Mouse (Mus musculus) MEL-GATA-1-ER (cell line): Measurements from ENCODE around the gene Hrh1.

Experiments
- DNase-seq: peaks from one replicate; pipeline ENCODE4 v3.0.0-alpha.2; 2012; ENCODE audit warnings: low read depth; ENCODE audit errors: extremely low read depth

The Hrh1 gene

DNA sequence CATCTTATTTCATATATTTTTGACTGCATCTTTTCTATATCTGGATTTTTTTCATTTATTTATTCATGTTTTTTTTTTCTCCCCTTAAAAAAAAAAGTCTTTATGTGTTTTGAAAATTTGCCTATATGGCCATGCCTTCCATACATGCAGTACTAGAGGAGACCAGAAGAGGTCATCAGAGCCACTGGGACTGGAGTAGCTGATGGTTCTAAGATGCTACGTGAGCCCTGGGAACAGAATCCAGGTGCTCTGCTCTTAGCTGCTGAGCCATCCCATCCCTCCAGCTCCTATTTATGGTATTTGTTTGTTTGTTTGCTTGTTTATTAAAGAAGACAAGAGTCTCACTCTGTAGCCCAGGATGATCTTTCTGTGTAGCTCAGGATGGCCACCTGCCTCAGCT is 8.9 kb downstream of the Hrh1 start:
- no peak for DNase-seq

DNA sequence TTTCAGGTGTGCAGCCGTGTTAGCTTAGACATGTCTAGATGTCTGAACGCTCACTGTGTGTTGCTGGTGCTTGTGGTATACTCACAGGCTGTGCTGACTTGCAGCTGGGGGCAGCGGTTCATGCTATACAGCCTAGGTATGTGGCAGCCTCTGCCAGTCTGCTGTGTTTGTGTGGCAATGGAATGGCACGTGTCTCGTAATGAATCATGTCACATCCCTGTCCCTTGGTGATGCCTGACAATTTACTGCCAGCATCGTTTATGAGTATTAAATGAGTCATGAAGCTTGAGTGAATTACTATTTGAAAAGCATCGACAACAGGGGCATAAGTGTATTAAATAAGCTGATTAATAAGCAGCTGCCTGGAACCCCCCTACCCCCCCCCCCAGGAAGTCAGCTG is 9.3 kb downstream of the Hrh1 start:
- no peak for DNase-seq

DNA sequence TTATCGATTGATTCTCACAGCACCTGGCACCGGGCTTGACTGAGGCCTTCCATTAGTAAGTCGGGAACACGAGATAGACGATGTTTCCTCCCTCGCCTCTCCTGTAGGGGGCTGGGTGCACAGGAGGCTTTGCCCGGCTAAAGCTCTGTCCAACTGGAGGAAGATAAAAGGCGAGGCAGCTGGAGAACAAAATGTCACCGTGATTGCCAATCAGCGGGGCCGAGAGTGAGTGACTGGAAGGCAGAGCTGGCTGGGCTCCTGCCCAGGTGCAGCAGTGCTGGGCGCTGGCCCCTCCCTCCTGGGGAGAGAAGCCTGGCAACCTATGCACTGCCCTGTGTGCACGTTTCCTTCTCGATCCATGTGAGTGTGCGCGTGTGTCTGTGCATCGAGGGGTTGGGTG is 10.5 kb downstream of the Hrh1 start:
- no peak for DNase-seq

DNA sequence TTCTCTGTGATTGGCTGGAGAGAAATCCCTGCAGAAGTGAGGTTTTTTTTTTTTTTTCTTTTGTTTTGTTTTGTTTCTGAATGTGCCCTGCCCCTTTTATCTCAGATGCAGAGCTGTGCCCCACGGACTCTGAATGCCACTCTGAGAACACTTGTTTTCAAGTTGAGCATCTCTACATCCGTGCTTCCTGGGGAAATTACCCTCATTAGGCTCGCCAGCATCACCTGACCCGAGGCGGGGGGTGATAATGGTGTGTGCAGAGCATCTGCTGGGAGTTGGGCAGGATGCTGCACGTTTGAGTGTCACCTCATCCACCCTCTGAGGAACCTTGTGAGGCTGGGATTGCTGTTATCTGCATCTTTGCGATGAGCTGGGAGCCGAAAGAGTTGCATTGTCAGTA is 14.2 kb downstream of the Hrh1 start:
- no peak for DNase-seq

DNA sequence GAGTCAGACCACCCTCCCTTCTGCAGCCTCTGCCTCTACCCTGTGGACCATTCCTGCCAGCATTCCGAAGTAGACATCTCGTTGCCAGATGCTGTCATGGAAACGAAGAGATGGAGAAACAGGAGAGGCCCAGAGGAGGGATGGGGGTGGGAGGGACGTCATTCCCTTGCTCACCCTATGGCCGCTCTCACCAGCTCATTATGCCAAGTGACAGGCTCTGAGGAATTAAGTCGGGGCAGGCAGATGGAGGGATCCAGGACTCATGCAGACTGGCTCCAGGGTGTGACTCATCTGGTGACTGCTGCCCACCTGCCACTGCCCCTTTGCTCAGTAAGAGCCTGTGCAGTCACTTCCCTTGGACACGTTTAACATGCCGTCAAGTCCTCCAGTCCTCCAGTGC is 16.8 kb downstream of the Hrh1 start:
- no peak for DNase-seq

DNA sequence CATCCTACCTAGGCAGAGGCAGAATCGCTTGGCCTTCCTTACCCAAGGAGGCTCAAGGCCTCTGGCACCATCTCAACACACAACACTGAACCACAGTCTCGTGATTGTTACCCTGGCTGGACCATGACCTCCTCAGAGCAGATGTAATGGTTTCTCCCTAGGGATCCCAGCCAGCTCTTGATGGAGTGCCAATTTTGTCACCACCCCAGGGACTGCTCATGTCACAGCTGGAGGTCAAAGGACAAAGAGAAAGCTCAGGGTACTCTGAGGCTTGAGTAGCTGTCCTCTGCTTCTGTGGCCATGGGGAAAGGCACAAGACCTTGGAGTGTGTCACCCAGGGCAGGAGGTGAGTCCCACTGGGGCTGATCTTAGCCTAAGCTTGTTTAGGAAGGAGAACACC is 20.3 kb downstream of the Hrh1 start:
- DNase-seq, result no peak

DNA sequence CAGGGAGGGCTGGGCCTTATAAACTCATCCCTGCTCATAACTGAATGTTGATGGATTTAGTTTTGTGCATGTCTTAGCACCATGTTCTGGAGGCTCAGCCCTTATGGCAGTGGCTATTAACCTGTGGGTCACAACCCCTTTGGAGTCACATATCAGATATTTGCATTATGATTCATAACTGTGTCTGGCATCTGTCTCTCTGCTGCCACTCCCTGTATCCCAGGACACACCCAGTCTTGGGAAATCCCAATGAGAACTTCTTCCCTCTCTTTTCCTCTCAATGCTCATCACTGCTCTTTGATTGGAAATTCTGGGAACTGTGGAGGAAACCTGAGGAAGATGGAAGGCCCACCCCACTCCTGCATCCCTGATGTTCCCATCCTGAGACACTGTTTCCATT is 23.3 kb downstream of the Hrh1 start:
- DNase-seq, result no peak

DNA sequence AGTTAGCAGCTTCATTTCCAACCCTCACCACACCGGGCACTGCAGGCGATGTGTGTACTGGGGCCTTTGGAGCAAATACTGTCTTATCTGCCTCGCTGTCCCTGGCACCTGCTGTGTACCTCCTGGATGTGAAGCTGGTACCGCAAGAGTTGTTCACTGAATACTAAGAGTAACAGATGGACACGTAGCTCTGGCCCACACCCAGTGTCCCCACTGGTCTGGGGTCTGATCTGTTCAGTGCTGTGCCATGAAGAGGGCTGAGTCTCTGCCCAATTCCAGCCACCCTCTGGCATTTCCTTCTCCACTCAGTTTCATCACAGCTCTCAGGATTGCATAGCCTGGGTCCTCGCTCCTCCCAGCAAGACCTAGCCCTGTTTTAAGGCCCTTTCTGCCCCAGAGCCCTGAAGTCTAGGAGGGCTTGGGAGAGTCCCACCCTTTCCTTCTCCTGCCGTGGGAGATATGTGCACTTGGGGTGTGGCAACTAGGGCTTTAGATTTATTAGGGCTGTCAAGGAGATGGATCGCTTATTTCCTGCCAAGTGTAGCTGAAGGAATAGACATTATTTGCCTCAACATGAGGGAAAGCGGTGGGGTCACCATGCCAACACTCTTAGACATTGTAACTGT is 25.4 kb downstream of the Hrh1 start:
- no peak for DNase-seq

DNA sequence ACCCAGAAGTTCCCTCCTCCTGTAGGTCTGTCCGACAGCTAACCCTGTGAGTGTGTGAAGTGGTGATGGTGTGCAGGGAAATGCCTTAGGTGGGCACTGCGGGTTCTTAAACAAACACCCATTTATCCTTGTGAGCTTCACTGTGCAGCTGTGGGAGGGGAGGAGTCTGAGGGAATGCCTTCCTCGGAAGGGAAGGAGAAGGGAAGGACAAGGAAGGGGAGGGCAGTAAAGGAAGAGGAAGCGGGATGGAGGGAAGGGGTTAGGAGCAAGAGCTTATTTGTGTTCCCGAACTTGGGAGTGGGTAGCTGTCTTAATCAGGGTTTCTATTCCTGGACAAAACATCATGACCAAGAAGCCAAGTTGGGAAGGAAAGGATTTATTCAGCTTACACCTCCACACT is 27.6 kb downstream of the Hrh1 start:
- no peak for DNase-seq

DNA sequence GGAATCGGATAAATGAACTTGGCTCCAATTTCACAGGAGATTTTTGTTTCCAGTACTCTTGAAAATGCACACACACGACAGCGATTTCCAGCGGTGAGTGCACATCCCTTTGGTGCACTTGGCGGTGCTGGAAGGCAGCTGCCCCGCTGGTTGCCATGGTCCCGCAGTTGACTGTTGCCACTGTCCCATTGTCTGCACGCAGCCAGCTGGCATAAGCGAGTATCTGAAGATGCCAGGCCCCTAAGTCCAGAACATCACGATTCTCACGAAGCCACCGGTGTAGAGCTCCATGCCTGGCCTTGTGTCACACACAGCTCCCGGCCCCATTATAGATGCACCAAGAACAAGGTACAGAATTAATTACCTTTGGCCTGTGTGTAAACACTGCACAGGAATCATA is 29.9 kb downstream of the Hrh1 start:
- no peak for DNase-seq

DNA sequence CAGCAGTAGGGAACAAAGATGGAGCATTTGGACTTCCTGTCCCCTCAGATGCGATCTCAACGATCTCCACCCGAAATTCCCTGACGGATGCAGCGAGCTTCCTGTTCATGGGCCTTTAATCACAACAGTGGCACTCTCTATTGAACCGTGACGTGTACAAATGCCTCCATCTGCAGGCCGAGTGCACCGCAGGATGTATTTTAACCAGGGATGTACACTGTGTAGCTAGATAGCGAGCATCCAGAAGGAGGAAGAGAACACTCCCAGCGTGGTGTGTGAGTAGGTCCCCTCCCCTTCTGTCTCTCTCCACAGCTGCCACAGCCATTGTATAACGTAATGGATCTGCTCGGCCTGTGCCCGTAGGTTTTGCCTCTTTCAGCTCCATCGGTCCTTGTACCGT is 31.1 kb downstream of the Hrh1 start:
- no peak for DNase-seq

DNA sequence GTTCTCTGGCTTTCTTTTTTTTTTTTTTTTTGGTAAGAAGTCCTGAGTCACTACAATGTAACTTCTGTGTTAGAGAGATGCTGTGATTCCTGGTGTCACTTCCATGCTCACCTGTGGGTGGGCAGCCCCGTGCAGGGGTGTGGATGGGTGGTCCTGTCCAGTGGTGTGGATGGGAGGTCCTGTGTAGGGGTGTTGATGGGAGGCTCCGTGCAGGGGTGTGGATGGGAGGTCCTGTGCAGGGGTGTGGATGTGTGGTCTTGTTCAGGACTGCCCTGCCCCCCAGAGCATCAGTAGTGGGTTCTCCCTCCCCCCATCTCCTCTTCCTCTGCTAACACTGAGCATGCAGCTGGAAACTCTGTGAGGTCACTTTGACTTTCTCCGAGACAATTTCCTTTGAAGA is 34.9 kb downstream of the Hrh1 start:
- no peak for DNase-seq

DNA sequence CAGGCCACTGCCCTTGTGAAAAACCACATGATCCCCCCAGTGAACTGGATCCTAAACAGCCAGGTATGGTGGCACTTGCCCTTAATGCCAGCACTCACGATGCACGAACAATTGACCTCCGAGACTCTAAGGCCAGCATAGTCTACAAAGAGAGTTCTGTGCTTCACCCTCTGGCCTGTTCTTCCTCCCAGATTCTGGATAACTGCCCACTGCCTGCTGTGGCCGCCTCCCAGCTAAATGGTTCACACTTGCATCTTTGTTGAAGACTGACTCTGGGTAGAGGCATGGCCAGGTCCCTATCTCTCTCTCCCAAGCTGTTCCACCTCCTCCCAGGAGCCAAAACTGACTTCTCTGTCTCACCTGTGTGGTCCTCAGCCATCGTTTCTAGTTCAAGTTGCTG is 36.8 kb downstream of the Hrh1 start:
- DNase-seq, result no peak

DNA sequence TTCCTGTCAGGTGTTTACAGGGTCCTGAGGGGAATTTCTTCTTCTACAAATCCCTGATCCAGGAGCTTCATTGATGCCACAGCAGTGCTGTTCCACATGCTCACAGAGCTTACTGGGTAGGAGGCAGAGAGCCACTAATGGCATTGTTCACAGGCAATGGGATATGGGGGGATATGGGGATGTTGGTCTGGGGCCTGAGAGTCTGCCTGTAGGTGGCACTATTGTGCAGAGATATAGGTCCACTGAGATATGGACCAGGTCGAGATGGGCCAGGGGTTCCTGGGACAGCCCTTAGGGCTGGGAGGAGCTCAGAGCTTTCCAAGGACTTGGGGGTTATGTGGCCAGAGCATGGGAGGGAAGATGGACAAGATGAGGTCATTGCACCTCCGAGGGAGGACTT is 42.6 kb downstream of the Hrh1 start:
- no peak for DNase-seq

DNA sequence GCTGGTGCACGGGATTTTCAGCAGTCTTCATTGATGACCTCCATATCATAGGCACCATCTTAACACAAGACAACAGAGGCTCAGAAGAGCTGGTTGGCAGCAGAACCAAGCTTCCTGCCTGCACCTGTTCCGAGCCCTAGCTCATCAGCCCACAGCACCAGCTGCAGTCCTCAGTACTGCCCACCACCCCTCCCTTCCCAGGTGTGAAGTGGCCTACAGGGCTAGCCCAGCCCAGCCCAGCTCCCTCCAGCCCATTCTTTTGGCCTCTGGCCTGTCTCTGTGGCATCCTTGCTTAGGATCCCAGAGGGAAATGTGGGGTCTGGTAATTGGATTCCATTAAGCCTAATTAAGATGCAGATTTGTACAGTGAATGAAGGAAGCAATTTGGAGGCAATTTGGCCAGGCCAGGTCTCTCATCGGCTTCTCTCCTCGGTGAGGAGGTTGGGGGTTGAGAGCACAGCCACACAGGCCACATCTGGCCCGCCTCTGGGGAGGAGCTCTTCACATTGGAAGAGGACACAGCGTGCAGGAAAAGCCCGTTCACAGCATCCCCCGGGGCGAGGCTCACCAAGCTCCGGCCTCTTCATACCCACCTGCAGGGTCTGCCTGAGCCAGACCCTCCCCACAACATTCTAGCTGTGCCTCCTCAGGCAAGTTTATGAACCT is 43.2 kb downstream of the Hrh1 start:
- DNase-seq, result no peak

DNA sequence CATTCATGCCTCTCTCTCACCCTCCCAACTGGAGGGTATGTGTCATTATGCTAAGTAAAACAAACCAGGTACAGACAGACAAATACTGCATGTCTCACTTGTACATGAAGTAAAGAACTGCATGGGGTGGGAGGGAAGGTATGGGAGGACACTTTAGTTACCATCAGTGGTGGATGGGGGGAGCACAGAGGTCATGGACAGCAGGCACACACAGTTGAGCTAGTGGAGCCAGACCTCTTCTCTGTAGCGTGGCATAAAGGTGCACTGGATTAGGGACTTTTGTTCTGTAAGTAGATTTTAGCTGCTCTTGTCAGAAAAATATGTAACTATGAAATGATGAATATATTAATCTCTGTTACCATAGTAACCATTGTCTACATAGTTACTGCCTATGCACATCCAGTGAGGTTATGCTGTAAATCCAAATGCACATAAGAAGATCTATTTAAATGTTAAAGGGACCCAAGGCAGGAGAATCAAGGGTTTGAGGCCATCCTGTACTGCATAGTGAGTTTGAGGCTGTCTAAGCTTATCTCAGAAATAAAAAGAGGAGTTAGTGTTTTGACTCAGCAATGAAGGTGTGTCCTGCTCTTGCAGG is 46.6 kb downstream of the Hrh1 start:
- DNase-seq, result no peak

DNA sequence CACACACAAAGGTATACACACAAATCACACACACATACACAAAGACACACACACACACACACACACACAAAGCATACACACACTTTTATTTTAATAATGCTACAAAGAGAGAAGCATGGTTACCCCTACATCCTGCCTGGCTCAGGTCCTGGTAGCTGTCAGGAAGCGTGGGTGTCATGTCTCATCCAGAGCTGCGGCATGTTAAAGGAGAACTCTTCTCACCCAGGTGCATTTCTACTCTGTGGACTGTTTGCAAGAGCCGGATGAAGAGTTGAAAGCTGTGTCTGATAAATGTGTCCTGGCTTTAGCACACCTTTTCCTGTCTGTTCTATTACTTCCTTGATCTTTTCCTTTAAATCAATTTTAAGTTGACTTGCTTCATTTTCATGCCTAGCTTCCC is 47.2 kb downstream of the Hrh1 start:
- DNase-seq, result no peak

DNA sequence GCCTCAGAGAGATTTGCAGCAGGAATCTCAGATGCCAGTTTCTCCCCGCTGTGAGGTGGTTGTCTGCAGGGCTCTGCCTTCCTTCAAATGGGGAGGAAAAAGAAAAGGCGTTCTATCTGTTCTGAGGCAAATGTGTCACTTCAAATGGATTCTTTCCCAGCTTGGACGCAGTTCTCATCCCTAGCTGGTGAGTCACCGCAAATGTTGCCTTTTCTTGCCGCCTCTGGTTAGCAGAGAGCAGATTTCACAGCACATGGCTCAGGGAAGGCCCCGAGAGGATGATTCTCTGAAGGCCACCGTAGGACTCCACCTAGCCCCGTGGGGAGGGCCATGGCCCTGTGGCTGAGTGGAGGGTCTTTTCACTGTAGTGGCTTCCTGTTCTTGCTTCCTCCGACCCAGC is 51.2 kb downstream of the Hrh1 start:
- DNase-seq, result no peak

DNA sequence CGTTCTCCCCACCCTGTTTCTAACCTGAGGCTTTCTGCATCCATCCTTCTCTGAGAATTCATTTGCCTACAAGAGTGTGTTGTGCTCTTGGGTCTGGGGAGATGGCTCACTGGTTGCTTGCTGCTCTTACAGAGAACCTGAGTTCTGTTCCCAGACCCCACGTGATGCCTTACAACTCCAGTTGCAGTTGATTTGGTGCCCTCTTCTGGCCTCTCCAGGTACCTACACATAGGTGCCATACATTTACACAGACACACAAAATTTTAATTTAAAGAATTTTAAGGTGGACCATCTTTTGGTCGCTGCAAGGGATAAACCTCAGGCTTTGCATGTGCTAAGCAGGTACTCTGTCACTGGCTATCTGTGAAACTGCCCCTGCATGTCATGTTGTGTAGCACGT is 57.5 kb downstream of the Hrh1 start:
- no peak for DNase-seq

DNA sequence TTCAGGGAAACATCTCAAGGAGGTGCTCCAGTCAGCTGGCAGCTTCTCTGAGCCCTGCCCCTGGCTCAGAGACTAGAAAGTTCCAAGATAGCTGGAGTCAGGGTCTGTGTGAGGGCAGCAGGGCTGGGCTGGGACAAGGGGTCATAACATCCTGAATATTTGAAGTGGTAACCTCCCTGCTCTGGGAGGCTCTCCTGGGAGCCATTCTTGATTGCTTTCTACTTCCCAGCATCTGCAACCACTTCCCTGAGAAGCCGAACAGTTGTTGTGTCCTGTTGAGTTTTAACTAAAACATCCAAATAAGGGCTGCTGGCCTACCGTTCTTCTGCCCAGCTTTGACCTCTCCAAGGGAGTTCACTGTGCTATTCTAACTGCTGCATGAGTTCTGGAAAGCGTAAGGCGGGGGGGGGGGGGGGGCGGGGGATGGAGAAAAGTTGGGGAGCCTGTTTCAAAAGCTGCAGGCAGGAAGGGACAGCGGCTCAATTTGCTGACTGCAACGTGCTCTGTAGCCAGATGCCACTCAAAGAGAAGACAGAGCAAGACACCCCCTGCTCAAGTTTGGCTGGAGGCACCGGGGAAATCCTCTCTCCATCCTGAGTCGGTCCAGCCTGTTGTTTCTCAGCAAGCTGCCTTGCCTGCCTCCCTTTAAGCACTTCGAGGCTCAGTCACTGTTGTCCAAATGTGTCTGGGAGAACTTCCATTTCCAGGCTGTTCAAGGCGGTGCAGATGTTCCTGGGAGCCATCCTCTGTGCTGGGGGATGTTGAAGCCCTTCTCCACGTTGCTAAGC is 58.7 kb downstream of the Hrh1 start:
- no peak for DNase-seq

DNA sequence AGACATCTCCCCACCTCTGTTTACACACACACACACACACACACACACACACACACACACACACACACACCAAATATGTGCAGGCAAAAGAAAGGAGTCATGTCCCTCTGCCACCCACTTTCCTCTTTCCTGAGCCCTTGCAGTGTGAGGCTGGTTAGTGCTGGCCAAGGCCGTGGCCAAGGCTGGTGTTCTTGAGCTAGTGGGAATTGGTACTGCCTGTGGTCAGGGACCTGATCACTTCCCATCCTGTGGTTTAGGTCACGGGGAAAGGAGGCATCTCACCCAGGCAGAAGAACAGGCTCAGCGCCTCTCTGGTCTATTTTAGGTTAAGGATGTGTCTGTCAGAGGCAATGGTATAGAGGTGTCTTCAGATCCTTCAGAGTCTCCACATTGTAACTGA is 59.6 kb downstream of the Hrh1 start:
- DNase-seq, result no peak

DNA sequence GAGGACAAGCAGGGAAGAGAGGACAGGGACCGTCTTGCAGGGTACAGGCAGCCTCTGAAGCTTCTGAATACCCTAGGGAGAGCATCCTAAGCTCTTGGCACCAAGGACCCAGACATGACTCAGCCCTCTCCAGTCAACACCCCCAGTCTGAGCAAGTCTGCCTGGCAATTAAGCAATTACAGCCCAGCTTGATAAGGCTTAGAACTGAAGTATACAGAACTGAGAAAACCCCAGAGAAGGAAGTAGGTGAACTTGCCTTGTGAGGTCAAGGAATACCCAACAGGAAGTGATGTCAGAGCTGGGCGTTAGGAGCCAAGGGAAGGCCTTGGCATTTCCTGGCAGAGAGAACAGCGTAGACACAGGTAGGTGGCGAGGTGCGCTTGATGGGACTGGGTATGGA is 60.5 kb downstream of the Hrh1 start:
- DNase-seq, result no peak

DNA sequence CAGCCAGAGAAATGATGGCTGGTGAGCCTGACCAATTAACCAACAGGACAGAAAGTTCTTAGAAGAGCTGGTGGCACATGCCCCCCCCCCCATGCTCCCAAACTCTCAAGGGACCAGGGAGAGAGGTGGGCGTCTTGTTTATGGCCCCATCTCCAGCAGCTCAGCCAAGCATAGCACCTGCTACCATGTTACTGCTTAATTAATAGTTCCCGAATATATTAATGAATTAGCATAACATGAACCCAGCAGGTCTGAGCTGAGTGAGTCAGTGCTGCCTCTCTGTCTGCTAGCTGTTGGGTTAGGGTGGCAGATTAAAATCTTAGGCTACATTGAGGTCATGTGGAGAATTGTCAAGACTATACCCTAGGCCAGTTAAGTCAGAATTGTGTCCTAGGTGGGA is 62.2 kb downstream of the Hrh1 start:
- DNase-seq, result no peak
